Mouse (Mus musculus): ENCODE measurements around the gene Dmac1.
"Not testable (repeated sequence)": the region's sequence is repeated elsewhere in the genome, so short reads cannot be mapped to it uniquely, and the experiment has no call there.

Gene Dmac1

GRCm38 (mm10) chr4:75278197-75279175 lies at the start of gene Dmac1:
Gene Dmac1 (minus strand): TSS chr4:75278305.
- DNase-seq (ENCODE audit: low spot score) = peak; percentile 90

GRCm38 (mm10) chr4:75315431-75315830 lies 37.3 kb upstream of the Dmac1 start:
- no peak for DNase-seq (ENCODE audit: low spot score)

- no peak for DNase-seq (ENCODE audit: low spot score)
Observed at GRCm38 (mm10) chr4:75315007-75315406, 36.9 kb upstream of the Dmac1 start.

- no peak for DNase-seq (ENCODE audit: low spot score)
Observed at GRCm38 (mm10) chr4:75311918-75312317, 33.8 kb upstream of the Dmac1 start.

GRCm38 (mm10) chr4:75311305-75311704 lies 33.2 kb upstream of the Dmac1 start:
- no peak for DNase-seq (ENCODE audit: low spot score)

GRCm38 (mm10) chr4:75300205-75300972 lies 22.3 kb upstream of the Dmac1 start:
- DNase-seq (ENCODE audit: low spot score) = no peak

- no peak for DNase-seq (ENCODE audit: low spot score)
Observed at GRCm38 (mm10) chr4:75292315-75292714, 14.2 kb upstream of the Dmac1 start.

- DNase-seq (ENCODE audit: low spot score) = no peak
Observed at GRCm38 (mm10) chr4:75291142-75291541, 13.0 kb upstream of the Dmac1 start.

GRCm38 (mm10) chr4:75277467-75278196 lies 473 bp downstream of the Dmac1 start:
- DNase-seq (ENCODE audit: low spot score) = peak; percentile 31

- DNase-seq (ENCODE audit: low spot score) = no peak
Observed at GRCm38 (mm10) chr4:75275737-75276136, 2.4 kb downstream of the Dmac1 start.

GRCm38 (mm10) chr4:75267866-75268265 lies 10.2 kb downstream of the Dmac1 start:
- DNase-seq (ENCODE audit: low spot score) = no peak

GRCm38 (mm10) chr4:75266773-75267550 lies 11.1 kb downstream of the Dmac1 start:
- no peak for DNase-seq (ENCODE audit: low spot score)

- no peak for DNase-seq (ENCODE audit: low spot score)
Observed at GRCm38 (mm10) chr4:75264219-75264618, 13.9 kb downstream of the Dmac1 start.

GRCm38 (mm10) chr4:75263556-75264129 lies 14.5 kb downstream of the Dmac1 start:
- no peak for DNase-seq (ENCODE audit: low spot score)

GRCm38 (mm10) chr4:75262423-75262822 lies 15.7 kb downstream of the Dmac1 start:
- DNase-seq (ENCODE audit: low spot score) = no peak

- no peak for DNase-seq (ENCODE audit: low spot score)
Observed at GRCm38 (mm10) chr4:75260156-75260555, 17.9 kb downstream of the Dmac1 start.

- DNase-seq (ENCODE audit: low spot score) = no peak
Observed at GRCm38 (mm10) chr4:75259447-75259846, 18.7 kb downstream of the Dmac1 start.

- DNase-seq (ENCODE audit: low spot score) = not testable (repeated sequence)
Observed at GRCm38 (mm10) chr4:75234602-75235001, 43.5 kb downstream of the Dmac1 start.

All from c-Kit-positive CD71-positive TER-119-positive erythroid progenitor cells, embryonic 14.5 days (primary cell).